Mouse (Mus musculus): ENCODE measurements at regions not wholly inside any gene's neighbourhood (a gene's known extent, or its start where the extent isn't known, plus 50 kb on each side); places are given as distances from the start of the nearest gene placed in this dataset.

GRCm38 (mm10) chr6:55627228-55627627 is 53.8 kb downstream of the Neurod6 start:
- Histone ChIP-seq H3K9ac (no peak overlapping the region), H3K27ac (no peak overlapping the region), H3K4me3 (no peak overlapping the region), H3K4me1 (no peaks in the 10 kb centered on the region), H3K9me3 (replicated peaks) (no peaks in the 10 kb centered on the region), H3K27me3 (no peaks in the 10 kb centered on the region), H3K4me2 (replicated peaks) (no peak overlapping the region), H3K36me3 (no peaks in the 10 kb centered on the region)
- WGBS = 78% methylated on average over 5 of the region's 5 CpGs
- ATAC-seq (ENCODE audit: low FRiP score) = no peak

GRCm38 (mm10) chr6:55620366-55620765 is 60.7 kb downstream of the Neurod6 start:
- WGBS = 86% methylated on average over 3 of the region's 3 CpGs
- peaks cover 5% of the 10 kb centered on the region; the same call in 1 of the 2 replicates for H3K4me1 ChIP-seq
- no peak overlapping the region for H3K9ac ChIP-seq
- no peaks in the 10 kb centered on the region for H3K36me3 ChIP-seq
- no peak overlapping the region for H3K27ac ChIP-seq
- H3K4me2 ChIP-seq (replicated peaks) = no peak overlapping the region
- H3K27me3 ChIP-seq = no peaks in the 10 kb centered on the region
- no peak overlapping the region for H3K4me3 ChIP-seq
- no peak for ATAC-seq (ENCODE audit: low FRiP score)
- no peaks in the 10 kb centered on the region for H3K9me3 ChIP-seq (replicated peaks)

GRCm38 (mm10) chr6:55617922-55618481 is 63.1 kb downstream of the Neurod6 start:
- H3K4me1 ChIP-seq = peaks cover 5% of the 10 kb centered on the region; the same call in 1 of the 2 replicates
- no peak overlapping the region for H3K9ac ChIP-seq
- peak overlapping the region; percentile 71 for H3K27ac ChIP-seq
- WGBS = 37% methylated on average over 13 of the region's 13 CpGs
- H3K4me2 ChIP-seq (replicated peaks) = peak overlapping the region; percentile 36
- H3K4me3 ChIP-seq = 0 out of 2 replicates have a peak overlapping the region, but pooled peaks have one; percentile 10
- no peaks in the 10 kb centered on the region for H3K9me3 ChIP-seq (replicated peaks)
- ATAC-seq (ENCODE audit: low FRiP score) = peak; percentile 61; the same call in 1 of the 2 replicates
- H3K36me3 ChIP-seq = no peaks in the 10 kb centered on the region
- H3K27me3 ChIP-seq = no peaks in the 10 kb centered on the region

GRCm38 (mm10) chr6:55610395-55610794 is 70.7 kb downstream of the Neurod6 start:
- WGBS = 57% methylated on average over 3 of the region's 3 CpGs
- Histone ChIP-seq H3K4me3 (no peak overlapping the region), H3K9ac (no peak overlapping the region), H3K4me2 (replicated peaks) (no peak overlapping the region), H3K27me3 (no peaks in the 10 kb centered on the region), H3K4me1 (no peaks in the 10 kb centered on the region), H3K36me3 (no peaks in the 10 kb centered on the region), H3K27ac (no peak overlapping the region), H3K9me3 (replicated peaks) (no peaks in the 10 kb centered on the region)
- ATAC-seq (ENCODE audit: low FRiP score) = no peak

- Histone ChIP-seq H3K27ac (no peak overlapping the region), H3K4me2 (replicated peaks) (no peak overlapping the region), H3K4me3 (no peak overlapping the region), H3K27me3 (no peaks in the 10 kb centered on the region), H3K36me3 (no peaks in the 10 kb centered on the region), H3K4me1 (no peaks in the 10 kb centered on the region), H3K9me3 (replicated peaks) (no peaks in the 10 kb centered on the region), H3K9ac (no peak overlapping the region)
- ATAC-seq (ENCODE audit: low FRiP score) = no peak
- 85% methylated on average over 1 of the region's 1 CpGs for WGBS
Observed at GRCm38 (mm10) chr6:55609976-55610375, 71.1 kb downstream of the Neurod6 start.

- Histone ChIP-seq H3K4me2 (replicated peaks) (no peak overlapping the region), H3K27ac (no peak overlapping the region), H3K36me3 (no peaks in the 10 kb centered on the region), H3K27me3 (no peaks in the 10 kb centered on the region), H3K4me1 (no peaks in the 10 kb centered on the region), H3K9me3 (replicated peaks) (no peaks in the 10 kb centered on the region), H3K4me3 (no peak overlapping the region), H3K9ac (no peak overlapping the region)
- 78% methylated on average over 1 of the region's 1 CpGs for WGBS
- ATAC-seq (ENCODE audit: low FRiP score) = no peak
Observed at GRCm38 (mm10) chr6:55609053-55609452, 72.0 kb downstream of the Neurod6 start.

GRCm38 (mm10) chr6:55597088-55597487 is 84.0 kb downstream of the Neurod6 start:
- 90% methylated on average over 4 of the region's 4 CpGs for WGBS

GRCm38 (mm10) chr6:55592126-55592525 is 88.9 kb downstream of the Neurod6 start:
- no peak for ATAC-seq (ENCODE audit: low FRiP score)

More at GRCm38 (mm10) chr6:55597088-55597487, 84.0 kb downstream of the Neurod6 start:
- no peak for ATAC-seq (ENCODE audit: low FRiP score)
- no peaks in the 10 kb centered on the region for H3K9me3 ChIP-seq (replicated peaks)
- H3K27me3 ChIP-seq = no peaks in the 10 kb centered on the region
- no peaks in the 10 kb centered on the region for H3K36me3 ChIP-seq
- no peaks in the 10 kb centered on the region for H3K4me1 ChIP-seq
- no peak overlapping the region for H3K4me3 ChIP-seq
- no peak overlapping the region for H3K27ac ChIP-seq
- no peak overlapping the region for H3K4me2 ChIP-seq (replicated peaks)
- H3K9ac ChIP-seq = no peak overlapping the region

GRCm38 (mm10) chr6:55581106-55581505 is 100.0 kb downstream of the Neurod6 start:
- peak overlapping the region; percentile 30; the same call in 1 of the 2 replicates for H3K27ac ChIP-seq
- H3K4me1 ChIP-seq = 0 out of 2 replicates have a peak, but pooled peaks cover 3% of the 10 kb centered on the region
- WGBS = 59% methylated on average over 6 of the region's 6 CpGs
- H3K4me2 ChIP-seq (replicated peaks) = no peak overlapping the region
- no peaks in the 10 kb centered on the region for H3K36me3 ChIP-seq
- H3K27me3 ChIP-seq = no peaks in the 10 kb centered on the region
- no peak overlapping the region for H3K9ac ChIP-seq
- no peak for ATAC-seq (ENCODE audit: low FRiP score)
- H3K4me3 ChIP-seq = no peak overlapping the region
- H3K9me3 ChIP-seq (replicated peaks) = no peaks in the 10 kb centered on the region

More at GRCm38 (mm10) chr6:55592126-55592525, 88.9 kb downstream of the Neurod6 start:
- Histone ChIP-seq H3K4me1 (no peaks in the 10 kb centered on the region), H3K4me2 (replicated peaks) (no peak overlapping the region), H3K27me3 (no peaks in the 10 kb centered on the region), H3K36me3 (no peaks in the 10 kb centered on the region), H3K4me3 (no peak overlapping the region), H3K27ac (no peak overlapping the region), H3K9me3 (replicated peaks) (no peaks in the 10 kb centered on the region), H3K9ac (no peak overlapping the region)
- 89% methylated on average over 4 of the region's 4 CpGs for WGBS

- H3K4me2 ChIP-seq (replicated peaks) = 0 out of 2 replicates have a peak overlapping the region, but pooled peaks have one; percentile 3
- peak; percentile 75 for ATAC-seq (ENCODE audit: low FRiP score)
Observed at GRCm38 (mm10) chr6:55580036-55580435, 101.0 kb downstream of the Neurod6 start.

GRCm38 (mm10) chr6:55579611-55580010 is 101.5 kb downstream of the Neurod6 start:
- 57% methylated on average over 9 of the region's 9 CpGs for WGBS
- Histone ChIP-seq H3K9me3 (replicated peaks) (no peaks in the 10 kb centered on the region), H3K27ac (peak overlapping the region; percentile 72), H3K27me3 (no peaks in the 10 kb centered on the region), H3K9ac (no peak overlapping the region), H3K4me1 (0 out of 2 replicates have a peak, but pooled peaks cover 3% of the 10 kb centered on the region), H3K36me3 (no peaks in the 10 kb centered on the region), H3K4me3 (no peak overlapping the region), H3K4me2 (replicated peaks) (0 out of 2 replicates have a peak overlapping the region, but pooled peaks have one; percentile 1)
- ATAC-seq (ENCODE audit: low FRiP score) = peak; percentile 78

More at GRCm38 (mm10) chr6:55580036-55580435, 101.0 kb downstream of the Neurod6 start:
- 31% methylated on average over 5 of the region's 5 CpGs for WGBS
- Histone ChIP-seq H3K4me1 (0 out of 2 replicates have a peak, but pooled peaks cover 3% of the 10 kb centered on the region), H3K9ac (no peak overlapping the region), H3K36me3 (no peaks in the 10 kb centered on the region), H3K4me3 (no peak overlapping the region), H3K27me3 (no peaks in the 10 kb centered on the region), H3K27ac (peak overlapping the region; percentile 72), H3K9me3 (replicated peaks) (no peaks in the 10 kb centered on the region)

- peak; percentile 53 for ATAC-seq (ENCODE audit: low FRiP score)
- Histone ChIP-seq H3K4me3 (no peak overlapping the region), H3K4me2 (replicated peaks) (no peak overlapping the region), H3K9ac (no peak overlapping the region), H3K27ac (peak overlapping the region; percentile 72; the same call in 1 of the 2 replicates), H3K36me3 (no peaks in the 10 kb centered on the region), H3K27me3 (no peaks in the 10 kb centered on the region), H3K9me3 (replicated peaks) (no peaks in the 10 kb centered on the region), H3K4me1 (0 out of 2 replicates have a peak, but pooled peaks cover 3% of the 10 kb centered on the region)
- WGBS = 54% methylated on average over 5 of the region's 5 CpGs
Observed at GRCm38 (mm10) chr6:55579105-55579504, 102.0 kb downstream of the Neurod6 start.

- Histone ChIP-seq H3K27me3 (no peaks in the 10 kb centered on the region), H3K36me3 (no peaks in the 10 kb centered on the region), H3K27ac (no peak overlapping the region), H3K9me3 (replicated peaks) (no peaks in the 10 kb centered on the region), H3K4me3 (no peak overlapping the region), H3K4me1 (0 out of 2 replicates have a peak, but pooled peaks cover 3% of the 10 kb centered on the region), H3K9ac (no peak overlapping the region), H3K4me2 (replicated peaks) (no peak overlapping the region)
- no peak for ATAC-seq (ENCODE audit: low FRiP score)
- WGBS = 85% methylated on average over 1 of the region's 1 CpGs
Observed at GRCm38 (mm10) chr6:55578051-55578450, 103.0 kb downstream of the Neurod6 start.

Measured in hindbrain, embryonic 12.5 days (tissue).